Mouse (Mus musculus) ovary, postnatal 36 days (tissue): ENCODE results near the gene Icam5.
A peak's percentile ranks its signal among the peaks of the same experiment; 100 is the strongest.
"Not testable (repeated sequence)": the region's sequence is repeated elsewhere in the genome, so short reads cannot be mapped to it uniquely, and the experiment has no call there.

Experiments used
- DNase-seq: peaks from one replicate; pipeline ENCODE4 v3.0.0; 2022; ENCODE audit warnings: low spot score, mixed read lengths

Gene Icam5

GRCm38 (mm10) chr9:21031896-21032351 is at the start of gene Icam5:
Gene Icam5, plus strand, starts transcription at chr9:21032073.
- peak; percentile 42 for DNase-seq

DNA sequence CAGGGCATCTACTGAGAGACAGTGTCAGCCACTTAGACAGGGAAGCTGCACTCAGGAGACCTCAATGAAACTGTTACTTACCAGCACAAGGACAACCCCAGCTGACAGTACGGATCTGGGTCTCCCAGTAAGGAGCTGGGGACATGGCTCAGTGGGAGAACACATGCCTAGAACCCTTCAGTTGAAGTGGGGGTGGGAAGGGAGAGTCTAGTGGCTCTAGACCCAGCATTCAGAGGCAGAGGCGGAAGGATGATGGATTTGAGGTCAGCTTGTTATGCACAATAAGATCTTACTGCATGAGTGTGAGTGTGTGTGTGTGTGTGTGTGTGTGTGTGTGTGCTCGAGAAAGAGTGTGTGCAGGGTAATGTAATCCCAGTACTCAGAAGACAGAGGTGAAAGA is 49.7 kb upstream of the Icam5 start:
- no peak for DNase-seq

DNA sequence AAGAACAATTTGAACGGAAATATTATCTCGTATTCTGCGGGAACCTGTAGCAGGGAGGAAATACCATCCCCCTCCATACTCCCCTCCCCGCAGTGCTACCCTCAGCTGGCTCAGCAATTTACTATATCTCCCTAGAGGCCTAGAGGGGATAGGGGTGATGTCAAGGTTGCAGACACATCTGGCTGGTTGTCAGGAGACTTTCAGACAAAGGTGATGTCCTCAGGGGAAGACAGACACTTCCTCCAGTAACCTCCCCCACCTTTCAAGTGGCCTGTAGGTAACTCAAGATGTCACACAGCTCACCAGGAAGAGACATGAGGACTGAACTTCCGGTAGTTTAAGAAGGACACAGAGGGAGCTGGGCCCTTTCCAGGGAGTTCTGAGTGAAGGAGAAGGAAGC is 48.7 kb upstream of the Icam5 start:
- DNase-seq: no peak

- DNase-seq: no peak
Observed at GRCm38 (mm10) chr9:20986952-20987686, 44.8 kb upstream of the Icam5 start.

DNA sequence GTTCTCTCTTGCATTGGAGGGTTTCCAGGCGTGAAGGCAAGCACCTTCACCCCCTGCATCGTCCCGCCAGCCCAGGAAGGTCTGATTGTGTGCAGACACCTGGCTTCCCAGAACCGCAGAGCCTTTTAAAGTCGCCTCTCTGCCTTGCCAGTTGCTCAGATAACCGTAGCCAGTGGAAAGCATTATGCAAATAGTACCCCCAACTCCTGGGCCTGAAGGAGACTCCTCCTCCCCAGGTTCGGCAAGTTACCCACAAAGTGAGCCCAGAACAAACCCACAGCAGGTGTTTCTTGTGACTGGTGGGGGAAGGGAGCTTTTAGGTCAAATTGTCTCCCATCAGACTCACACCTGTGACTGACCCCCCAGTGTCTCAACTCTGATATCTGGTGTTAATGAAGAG is 43.9 kb upstream of the Icam5 start:
- no peak for DNase-seq

- no peak for DNase-seq
Observed at GRCm38 (mm10) chr9:20990861-20991260, 41.0 kb upstream of the Icam5 start.

GRCm38 (mm10) chr9:20991587-20991986 is 40.3 kb upstream of the Icam5 start:
- no peak for DNase-seq

DNA sequence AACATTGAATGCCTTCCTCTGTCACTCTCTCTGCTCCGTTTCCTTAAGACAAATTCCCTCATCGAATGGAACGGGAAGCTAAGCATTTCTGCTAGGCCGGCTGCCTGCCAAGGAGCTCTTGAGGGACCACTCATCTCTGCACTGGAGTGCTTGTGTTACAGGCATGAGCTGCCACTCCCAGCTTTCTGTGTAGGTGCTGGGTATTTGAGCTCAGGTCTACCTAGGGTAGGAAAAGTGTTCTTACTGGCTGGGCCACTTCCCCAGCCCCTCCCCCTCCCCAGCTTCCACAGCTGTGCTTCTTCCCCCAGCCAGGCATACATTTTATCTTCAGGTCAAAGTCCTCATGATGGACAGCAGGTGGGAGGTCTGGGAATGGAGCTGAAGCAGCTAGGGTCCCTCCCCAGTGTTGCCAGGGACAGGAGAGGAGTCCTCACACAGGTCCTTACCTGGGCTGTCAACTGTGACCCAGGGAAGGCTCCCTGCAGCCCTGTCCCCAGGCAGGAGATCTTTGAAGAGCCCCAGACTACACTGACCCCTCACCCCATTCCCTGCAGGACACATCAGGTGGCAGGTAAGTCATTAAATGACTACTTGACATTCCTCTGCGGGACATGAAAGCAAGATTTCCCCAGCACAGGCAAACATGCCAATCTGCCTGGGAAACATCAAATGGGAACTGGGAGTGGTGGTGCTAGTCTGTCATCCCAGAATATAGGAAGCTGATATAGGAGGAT is 38.5 kb upstream of the Icam5 start:
- DNase-seq: no peak

GRCm38 (mm10) chr9:20995069-20995468 is 36.8 kb upstream of the Icam5 start:
- DNase-seq: no peak

DNA sequence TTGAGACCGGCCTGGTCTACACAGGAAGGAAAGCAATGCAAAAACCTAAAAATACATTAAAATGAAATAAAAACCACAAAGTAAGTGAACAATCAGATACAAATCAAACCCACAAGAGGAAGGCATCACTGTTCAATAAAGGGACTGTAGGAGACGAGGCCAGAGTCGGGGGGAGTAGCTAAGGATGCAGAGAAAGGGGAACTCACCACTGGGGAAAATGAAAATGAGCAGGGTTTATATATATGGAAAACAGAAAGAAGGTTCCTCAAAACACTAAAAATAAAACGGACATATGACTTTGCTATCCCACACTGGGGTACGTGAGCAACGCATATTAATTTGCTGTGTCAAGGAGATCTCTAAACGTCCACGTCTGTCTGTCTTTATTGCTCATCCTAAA is 34.8 kb upstream of the Icam5 start:
- DNase-seq: no peak

DNA sequence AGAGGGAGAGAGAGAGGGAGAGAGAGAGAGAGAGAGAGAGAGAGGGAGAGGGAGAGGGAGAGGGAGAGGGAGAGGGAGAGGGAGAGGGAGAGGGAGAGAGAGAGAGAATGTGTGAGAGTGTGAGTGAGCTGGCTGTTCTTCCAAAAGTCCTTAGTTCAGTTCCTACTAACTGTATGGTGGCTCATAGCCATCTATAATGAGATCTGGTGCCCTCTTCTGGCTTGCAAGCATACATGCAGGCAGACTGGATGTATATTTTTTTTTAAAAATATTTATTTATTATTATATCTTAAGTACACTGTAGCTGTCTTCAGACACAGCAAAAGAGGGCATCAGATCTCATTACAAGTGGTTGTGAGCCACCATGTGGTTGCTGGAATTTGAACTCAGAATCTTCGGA is 33.5 kb upstream of the Icam5 start:
- not testable (repeated sequence) for DNase-seq

- DNase-seq: no peak
Observed at GRCm38 (mm10) chr9:21000811-21001210, 31.1 kb upstream of the Icam5 start.

- no peak for DNase-seq
Observed at GRCm38 (mm10) chr9:21001651-21002200, 30.1 kb upstream of the Icam5 start.

GRCm38 (mm10) chr9:21002270-21002626 is 29.6 kb upstream of the Icam5 start:
- no peak for DNase-seq

DNA sequence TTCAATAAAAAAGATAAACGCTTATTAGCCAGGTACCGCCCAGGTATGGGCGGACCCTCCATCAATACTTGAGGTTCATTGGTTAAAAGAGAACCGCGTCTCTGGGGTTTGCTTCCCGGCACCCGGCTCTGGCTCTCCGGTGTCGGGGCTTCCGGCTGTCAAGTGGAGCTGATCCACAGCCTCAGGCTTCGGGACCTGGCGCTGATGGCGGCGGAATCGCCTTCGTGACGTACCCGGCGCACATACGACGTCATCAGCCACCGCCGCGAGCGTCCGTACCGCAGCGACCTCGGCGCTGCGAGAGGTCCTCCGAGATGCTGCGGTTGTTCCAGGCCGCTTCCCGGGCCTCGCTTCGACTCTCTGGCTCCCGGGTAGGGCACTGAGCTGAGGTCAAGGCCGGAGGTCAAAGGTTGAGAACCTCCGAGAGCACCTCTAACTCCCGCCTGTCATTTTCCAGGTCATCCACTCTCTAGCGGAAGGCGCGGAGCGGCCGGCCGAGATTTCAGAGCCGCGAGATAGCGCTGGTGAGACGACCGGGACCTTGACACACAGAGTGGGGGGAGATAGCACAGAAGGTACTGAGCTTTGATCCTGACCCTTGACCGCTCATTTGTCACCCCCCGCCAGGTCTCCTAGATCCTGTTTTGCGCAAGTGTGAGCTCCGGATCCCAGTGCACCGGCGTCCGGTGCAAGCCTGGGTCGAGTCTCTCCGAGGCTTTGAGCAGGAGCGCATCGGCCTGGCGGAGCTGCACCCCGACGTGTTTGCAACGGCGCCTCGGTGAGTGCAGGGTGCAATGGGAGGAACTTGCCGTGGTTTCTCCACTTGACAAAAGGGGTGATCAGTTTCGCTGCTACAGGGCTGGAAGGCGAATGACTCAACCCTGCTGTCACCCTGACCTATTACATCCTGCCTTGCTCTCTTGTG is 29.0 kb upstream of the Icam5 start, which contains the start of gene Mrpl4:
Mrpl4 (plus strand) TSS at position 112 of the 925 bp plus-strand sequence.
- peak; percentile 84 for DNase-seq

DNA sequence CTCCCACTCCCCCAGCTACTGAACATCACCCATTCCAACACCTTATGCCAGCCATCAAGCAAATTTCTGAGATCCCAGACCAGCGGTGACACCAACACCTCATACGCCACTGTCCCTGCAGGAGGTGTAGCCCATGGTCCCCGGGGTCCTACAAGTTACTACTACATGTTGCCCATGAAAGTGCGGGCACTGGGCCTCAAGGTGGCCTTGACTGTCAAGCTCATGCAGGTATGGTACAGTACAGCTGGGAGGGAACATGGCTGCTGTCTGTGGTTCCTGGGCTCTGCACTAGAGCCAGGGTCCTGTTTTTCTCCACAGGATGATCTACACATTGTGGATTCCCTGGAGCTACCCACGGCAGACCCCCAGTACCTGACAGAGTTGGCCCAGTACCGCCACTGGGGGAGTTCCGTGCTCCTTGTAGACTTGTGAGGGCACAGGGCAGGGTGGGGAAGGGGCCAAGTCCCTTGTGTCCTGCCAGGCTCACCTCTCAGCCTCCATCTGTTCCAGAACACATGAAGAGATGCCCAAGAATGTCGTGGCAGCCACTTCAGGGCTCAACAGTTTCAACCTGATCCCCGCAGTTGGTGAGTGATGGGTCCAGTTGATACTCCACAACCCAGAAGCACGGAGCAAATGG is 24.4 kb upstream of the Icam5 start:
- no peak for DNase-seq

GRCm38 (mm10) chr9:21008007-21008406 is 23.9 kb upstream of the Icam5 start:
- no peak for DNase-seq

- no peak for DNase-seq
Observed at GRCm38 (mm10) chr9:21010362-21010761, 21.5 kb upstream of the Icam5 start.

GRCm38 (mm10) chr9:21010939-21011541 is 20.8 kb upstream of the Icam5 start:
- DNase-seq: not testable (repeated sequence)

GRCm38 (mm10) chr9:21011846-21012312 is 20.0 kb upstream of the Icam5 start:
- no peak for DNase-seq

- no peak for DNase-seq
Observed at GRCm38 (mm10) chr9:21012368-21012767, 19.5 kb upstream of the Icam5 start.
